Mouse (Mus musculus): ENCODE results near the gene Wdfy3. TPM values are rescaled to one million over a fixed set of nuclear protein-coding genes. Genes with fewer than 3 reads are reported as not detected.
A peak's percentile ranks its signal among the peaks of the same experiment; 100 is the strongest.
"Not testable (repeated sequence)": the region's sequence is repeated elsewhere in the genome, so short reads cannot be mapped to it uniquely, and the experiment has no call there.

Wdfy3 gene
- polyA plus RNA-seq, 1 experiment from 2014 or later, result 9.7 TPM

DNA sequence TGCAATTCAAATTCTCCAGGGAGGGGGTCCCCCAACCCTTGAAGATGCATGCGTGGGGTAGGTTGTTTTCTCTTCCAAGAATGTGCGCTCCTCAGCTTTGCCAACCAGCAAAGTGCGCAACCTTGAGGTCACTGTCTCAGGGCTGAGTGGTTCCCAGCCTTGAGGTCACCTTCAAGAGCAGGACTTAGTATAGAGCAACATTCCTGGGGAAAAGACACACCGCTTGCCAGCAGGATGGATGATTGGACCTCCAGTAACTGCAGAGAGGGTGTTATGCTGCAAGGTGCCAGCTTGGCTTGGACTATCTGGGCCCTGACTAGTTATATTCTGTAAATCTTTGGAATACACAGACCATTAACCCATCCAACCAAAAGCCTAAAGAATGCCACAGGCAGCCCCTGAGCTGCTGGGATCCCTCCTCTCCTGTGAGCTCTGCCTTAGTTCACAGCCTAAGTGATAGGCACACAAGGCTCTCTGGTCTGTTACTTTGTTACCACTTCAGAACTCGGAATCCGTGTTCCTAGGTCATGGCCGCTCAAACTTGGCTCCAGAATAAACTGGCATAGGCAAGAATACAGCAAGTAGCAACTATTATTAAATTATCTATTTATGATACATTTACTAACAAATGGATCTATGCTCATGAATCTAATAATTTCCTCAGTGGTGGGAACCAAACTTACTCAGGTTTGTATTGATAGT lies 76.6 kb downstream of the Wdfy3 start:
- no peak overlapping the region for H3K27ac ChIP-seq
- ATAC-seq, result no peak
- H3K4me2 ChIP-seq (replicated peaks), result no peak overlapping the region
- H3K27me3 ChIP-seq (replicated peaks), result no peaks in the 10 kb centered on the region
- no peaks in the 10 kb centered on the region for H3K9me3 ChIP-seq
- H3K4me1 ChIP-seq (replicated peaks), result peaks cover 6% of the 10 kb centered on the region
- WGBS, result 89% methylated on average over 7 of the region's 7 CpGs
- H3K4me3 ChIP-seq (replicated peaks), result no peak overlapping the region
- no peaks in the 10 kb centered on the region for H3K36me3 ChIP-seq
- H3K9ac ChIP-seq, result no peak overlapping the region

DNA sequence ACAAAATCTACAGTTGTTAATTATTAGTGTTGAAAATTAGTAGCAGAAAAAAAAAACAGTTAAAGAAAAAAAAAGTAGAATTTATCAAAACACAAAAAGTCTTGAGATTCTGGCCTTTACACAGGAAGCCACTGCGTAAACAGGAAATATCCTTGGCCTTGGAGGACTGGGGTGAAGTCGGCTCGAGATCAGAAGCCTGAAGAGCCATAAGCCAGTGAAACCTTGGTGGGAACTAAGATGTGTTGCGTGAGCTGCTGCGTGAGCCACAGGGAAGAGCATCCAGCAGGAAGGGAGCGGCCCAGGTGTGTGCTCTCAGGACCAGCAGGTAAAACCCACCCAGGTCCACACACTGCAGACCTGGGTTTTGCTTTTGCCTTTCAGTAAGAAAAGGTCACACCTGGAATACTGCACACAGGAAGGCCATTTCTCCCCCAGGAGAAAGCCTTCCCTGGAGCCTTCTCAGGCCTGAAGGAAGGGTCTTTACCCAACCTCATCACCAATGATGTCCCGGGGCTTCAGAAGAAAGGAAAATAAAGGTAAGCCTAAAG lies 79.3 kb downstream of the Wdfy3 start:
- Histone ChIP-seq H3K4me2 (replicated peaks) (0 out of 2 replicates have a peak overlapping the region, but pooled peaks have one; percentile 9), H3K27me3 (replicated peaks) (no peaks in the 10 kb centered on the region), H3K9me3 (no peaks in the 10 kb centered on the region), H3K4me3 (replicated peaks) (no peak overlapping the region), H3K27ac (0 out of 2 replicates have a peak overlapping the region, but pooled peaks have one; percentile 20), H3K4me1 (replicated peaks) (peaks cover 6% of the 10 kb centered on the region), H3K36me3 (no peaks in the 10 kb centered on the region), H3K9ac (no peak overlapping the region)
- peak; percentile 51 for ATAC-seq
- 60% methylated on average over 7 of the region's 7 CpGs for WGBS

DNA sequence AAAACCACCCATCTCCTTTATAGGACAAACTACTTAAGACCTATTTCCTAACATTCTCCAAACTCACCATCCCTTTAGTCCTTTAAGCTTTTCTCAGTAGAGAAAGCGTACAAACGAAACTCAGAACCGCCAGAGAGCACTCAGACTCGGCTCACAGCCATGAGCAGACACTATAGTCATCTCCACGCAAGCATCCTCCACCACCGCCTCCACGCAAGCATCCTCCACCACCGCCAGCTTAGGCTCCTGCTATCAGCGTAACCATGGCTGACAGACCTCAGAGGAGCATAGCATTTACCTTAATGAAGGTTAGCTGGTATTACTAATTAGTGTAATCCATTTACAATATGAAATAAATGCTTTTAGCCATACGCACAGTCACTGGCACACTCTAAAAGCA lies 81.2 kb downstream of the Wdfy3 start:
- Histone ChIP-seq H3K27me3 (replicated peaks) (no peaks in the 10 kb centered on the region), H3K4me3 (replicated peaks) (no peak overlapping the region), H3K4me2 (replicated peaks) (no peak overlapping the region), H3K9ac (no peak overlapping the region), H3K27ac (no peak overlapping the region), H3K9me3 (no peaks in the 10 kb centered on the region), H3K4me1 (replicated peaks) (peaks cover 6% of the 10 kb centered on the region), H3K36me3 (no peaks in the 10 kb centered on the region)
- ATAC-seq, result no peak
- WGBS, result 85% methylated on average over 10 of the region's 10 CpGs

DNA sequence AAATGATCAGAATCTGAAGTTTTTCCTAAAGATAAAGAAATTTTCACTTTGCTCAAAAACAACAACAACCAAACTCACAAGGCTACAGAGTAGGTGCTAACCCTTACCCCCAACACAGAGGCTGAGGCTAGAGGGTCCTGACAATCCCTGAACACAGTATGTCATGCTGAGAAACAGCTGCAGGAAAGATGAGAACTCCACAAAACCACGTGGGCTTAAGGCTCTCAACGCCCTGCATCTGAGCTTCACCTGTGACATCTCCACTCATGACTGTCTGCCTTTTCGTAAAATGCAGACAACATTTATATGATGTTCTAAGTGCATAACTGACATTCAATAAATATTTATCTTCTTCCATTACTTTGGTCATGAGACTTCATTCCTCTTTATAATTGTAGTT lies 83.0 kb downstream of the Wdfy3 start:
- Histone ChIP-seq H3K9me3 (no peaks in the 10 kb centered on the region), H3K9ac (no peak overlapping the region), H3K27ac (no peak overlapping the region), H3K4me1 (replicated peaks) (peaks cover 6% of the 10 kb centered on the region), H3K36me3 (no peaks in the 10 kb centered on the region), H3K4me3 (replicated peaks) (no peak overlapping the region), H3K4me2 (replicated peaks) (no peak overlapping the region), H3K27me3 (replicated peaks) (no peaks in the 10 kb centered on the region)
- no peak for ATAC-seq
- 51% methylated on average over 3 of the region's 3 CpGs for WGBS

DNA sequence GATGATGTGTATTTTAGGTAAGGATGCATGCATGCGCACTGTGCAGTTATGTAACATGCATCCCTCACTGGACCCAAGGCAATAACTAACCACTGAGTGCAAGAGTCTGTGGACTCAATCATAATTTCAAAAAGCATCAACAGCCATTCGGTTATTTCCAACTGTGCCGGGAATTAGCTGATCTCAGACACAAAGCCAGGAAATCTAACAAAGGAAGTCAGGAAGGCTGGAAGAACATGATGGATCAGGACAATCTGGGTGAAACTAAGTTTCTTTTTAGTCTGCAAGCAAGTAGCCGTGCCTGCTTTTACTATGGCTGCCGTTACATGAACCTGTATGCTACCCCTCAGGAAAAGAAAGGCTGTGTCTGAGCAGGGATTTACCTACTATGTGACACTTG lies 87.5 kb downstream of the Wdfy3 start:
- no peaks in the 10 kb centered on the region for H3K36me3 ChIP-seq
- WGBS, result 87% methylated on average over 5 of the region's 5 CpGs
- no peaks in the 10 kb centered on the region for H3K9me3 ChIP-seq
- no peak overlapping the region for H3K27ac ChIP-seq
- H3K9ac ChIP-seq, result no peak overlapping the region
- no peak overlapping the region for H3K4me3 ChIP-seq (replicated peaks)
- H3K4me1 ChIP-seq (replicated peaks), result no peaks in the 10 kb centered on the region
- ATAC-seq, result no peak
- H3K27me3 ChIP-seq (replicated peaks), result no peaks in the 10 kb centered on the region
- H3K4me2 ChIP-seq (replicated peaks), result no peak overlapping the region

DNA sequence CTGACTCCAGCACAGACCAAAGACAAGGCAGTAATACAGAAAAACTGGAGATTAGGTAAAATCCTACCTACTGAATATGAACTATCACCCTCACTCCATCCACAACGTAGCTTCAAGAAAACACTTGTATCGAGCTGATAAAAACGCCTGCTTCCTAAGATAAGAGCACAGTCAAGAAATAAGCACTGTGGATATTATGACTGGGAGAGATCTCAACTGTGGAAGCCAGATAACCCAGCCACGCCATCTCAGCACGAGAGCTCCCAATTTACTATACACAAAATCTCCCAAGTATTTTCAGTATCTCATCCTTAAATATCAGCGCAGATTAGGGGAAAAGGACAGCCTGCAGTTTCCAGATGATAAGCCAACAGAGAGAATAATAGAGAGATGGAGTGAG lies 90.1 kb downstream of the Wdfy3 start:
- WGBS, result 82% methylated on average over 6 of the region's 6 CpGs
- Histone ChIP-seq H3K27ac (no peak overlapping the region), H3K4me3 (replicated peaks) (no peak overlapping the region), H3K9me3 (no peaks in the 10 kb centered on the region), H3K27me3 (replicated peaks) (no peaks in the 10 kb centered on the region), H3K4me1 (replicated peaks) (no peaks in the 10 kb centered on the region), H3K9ac (no peak overlapping the region), H3K4me2 (replicated peaks) (no peak overlapping the region), H3K36me3 (no peaks in the 10 kb centered on the region)
- ATAC-seq, result no peak

DNA sequence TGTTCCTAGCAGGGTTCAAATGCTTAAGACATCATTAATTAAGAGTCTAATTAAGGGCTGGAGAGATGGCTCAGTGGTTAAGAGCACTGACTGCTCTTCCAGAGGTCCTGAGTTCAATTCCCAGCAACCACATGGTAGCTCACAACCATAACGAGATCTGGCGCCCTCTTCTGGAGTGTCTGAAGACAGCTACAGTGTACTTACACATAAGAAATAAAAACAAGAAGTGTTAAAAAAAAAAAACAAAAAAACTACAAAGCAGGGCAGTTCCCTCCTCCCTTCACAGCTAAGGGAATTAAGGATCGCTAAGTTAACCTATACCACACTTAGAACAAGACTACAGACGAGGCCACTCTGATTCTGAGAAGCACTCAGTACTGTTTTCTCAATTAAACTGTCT lies 97.1 kb downstream of the Wdfy3 start:
- not testable (repeated sequence) for H3K4me2 ChIP-seq (replicated peaks); H3K27ac ChIP-seq; H3K9ac ChIP-seq; H3K9me3 ChIP-seq; H3K36me3 ChIP-seq; H3K4me3 ChIP-seq (replicated peaks); H3K27me3 ChIP-seq (replicated peaks); ATAC-seq
- peaks cover 12% of the 10 kb centered on the region; the same call in 1 of the 2 replicates for H3K4me1 ChIP-seq (replicated peaks)
- WGBS, result 80% methylated on average over 4 of the region's 4 CpGs

DNA sequence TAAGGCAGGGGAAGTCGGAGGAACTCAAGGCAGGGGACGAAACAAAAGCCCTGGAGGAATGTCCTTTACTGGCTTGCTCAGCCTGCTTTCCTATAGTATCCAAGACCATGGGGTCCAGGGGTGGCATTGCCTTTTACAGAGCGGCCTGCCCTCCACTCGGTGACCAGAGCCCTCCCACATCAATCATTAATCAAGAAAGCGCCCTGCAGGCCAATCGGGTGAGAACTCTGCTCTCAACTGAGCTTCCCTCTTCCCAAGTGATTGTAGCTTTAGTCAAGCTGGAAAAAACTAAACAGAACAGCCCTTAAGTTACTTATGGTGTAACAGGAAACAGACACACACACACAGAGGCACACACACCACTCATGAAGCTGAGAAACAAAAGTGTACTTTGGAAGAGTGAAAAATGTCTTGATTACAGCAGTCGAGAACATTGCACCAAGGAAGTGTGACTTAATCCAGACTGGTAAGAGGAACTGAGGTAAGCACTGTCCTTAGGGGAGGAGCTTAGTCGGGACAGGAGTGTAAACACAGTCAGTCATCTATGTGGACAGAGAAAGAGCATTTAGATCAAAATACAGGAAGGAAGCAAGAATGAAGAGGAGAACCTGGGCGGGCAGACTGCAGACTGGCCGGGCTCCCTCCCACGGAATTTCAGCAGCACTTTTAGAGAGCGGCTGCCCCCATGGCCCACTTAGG lies 101.4 kb downstream of the Wdfy3 start:
- Histone ChIP-seq H3K36me3 (no peaks in the 10 kb centered on the region), H3K9me3 (no peaks in the 10 kb centered on the region), H3K4me1 (replicated peaks) (peaks cover 12% of the 10 kb centered on the region; the same call in 1 of the 2 replicates), H3K4me2 (replicated peaks) (peak overlapping the region; percentile 35), H3K4me3 (replicated peaks) (no peak overlapping the region), H3K27me3 (replicated peaks) (no peaks in the 10 kb centered on the region), H3K27ac (peak overlapping the region; percentile 80), H3K9ac (no peak overlapping the region)
- WGBS, result 14% methylated on average over 12 of the region's 12 CpGs
- peak; percentile 92 for ATAC-seq

DNA sequence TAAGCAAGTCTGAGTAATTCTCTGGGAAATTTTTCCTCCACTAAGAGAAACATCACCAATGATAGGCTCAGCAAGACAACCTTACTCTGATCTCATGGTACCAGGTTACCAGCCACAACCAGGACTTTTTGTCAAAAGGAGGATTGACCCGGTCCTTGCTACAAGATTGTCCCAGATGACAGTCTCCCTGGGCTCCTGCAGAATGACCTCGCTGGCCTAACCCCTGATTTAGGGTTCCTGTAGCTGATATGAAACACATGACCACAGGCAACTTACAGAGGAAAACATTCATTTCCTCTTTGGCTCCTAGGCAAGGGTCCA lies 101.9 kb downstream of the Wdfy3 start:
- Histone ChIP-seq H3K36me3 (no peaks in the 10 kb centered on the region), H3K9me3 (no peaks in the 10 kb centered on the region), H3K9ac (no peak overlapping the region), H3K4me1 (replicated peaks) (peaks cover 12% of the 10 kb centered on the region; the same call in 1 of the 2 replicates), H3K4me2 (replicated peaks) (peak overlapping the region; percentile 35; the same call in 1 of the 2 replicates), H3K4me3 (replicated peaks) (no peak overlapping the region), H3K27ac (peak overlapping the region; percentile 80), H3K27me3 (replicated peaks) (no peaks in the 10 kb centered on the region)
- no peak for ATAC-seq
- WGBS, result 47% methylated on average over 2 of the region's 2 CpGs

DNA sequence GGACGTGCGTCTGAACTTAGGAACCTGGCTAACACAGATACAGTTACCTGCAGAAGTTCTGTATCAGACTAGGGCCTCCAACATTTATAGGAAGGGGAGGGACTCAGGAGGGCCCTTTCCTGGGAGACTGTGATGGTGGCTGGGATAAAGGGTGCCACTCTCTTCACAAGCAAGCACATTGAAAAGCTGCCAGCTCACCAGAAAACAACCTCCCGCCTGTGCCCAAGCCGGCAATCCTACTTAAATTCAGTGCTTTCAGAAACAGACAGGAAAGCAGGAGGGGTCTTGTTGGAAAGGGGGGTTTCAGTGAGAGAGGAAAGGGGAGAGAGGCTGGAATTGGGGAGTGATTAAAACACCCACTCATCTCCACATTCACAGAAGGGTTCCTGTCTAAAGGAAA lies 106.9 kb downstream of the Wdfy3 start:
- no peak for ATAC-seq
- peaks cover 7% of the 10 kb centered on the region; the same call in 1 of the 2 replicates for H3K36me3 ChIP-seq

DNA sequence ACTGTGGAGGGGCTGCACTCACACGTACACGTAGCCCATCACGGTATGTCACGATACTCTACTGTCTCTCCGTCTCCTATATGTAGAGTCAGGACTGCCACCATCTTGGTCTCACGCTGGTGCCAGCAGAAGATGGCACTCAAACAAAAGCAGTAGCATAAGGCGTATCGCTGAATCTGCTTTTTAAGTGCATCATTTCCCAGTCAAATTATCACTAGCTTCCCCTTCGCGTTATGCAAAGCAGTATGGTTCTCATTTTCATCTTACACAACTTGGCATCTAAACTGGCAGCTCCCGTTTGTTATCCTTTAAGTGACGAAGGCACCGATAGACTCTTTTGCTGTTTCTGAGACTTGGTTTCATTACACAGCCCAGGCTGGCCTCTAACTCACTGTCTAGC lies 110.4 kb downstream of the Wdfy3 start:
- Histone ChIP-seq H3K9ac (no peak overlapping the region), H3K4me2 (replicated peaks) (no peak overlapping the region), H3K4me3 (replicated peaks) (no peak overlapping the region), H3K36me3 (peaks cover 7% of the 10 kb centered on the region; the same call in 1 of the 2 replicates), H3K27me3 (replicated peaks) (no peaks in the 10 kb centered on the region), H3K4me1 (replicated peaks) (0 out of 2 replicates have a peak, but pooled peaks cover 3% of the 10 kb centered on the region), H3K27ac (no peak overlapping the region), H3K9me3 (no peaks in the 10 kb centered on the region)
- WGBS, result 96% methylated on average over 13 of the region's 13 CpGs
- ATAC-seq, result no peak

More for the DNA sequence above, 106.9 kb downstream of the Wdfy3 start:
- 87% methylated on average over 4 of the region's 4 CpGs for WGBS
- Histone ChIP-seq H3K9ac (no peak overlapping the region), H3K4me1 (replicated peaks) (peaks cover under 1% of the 10 kb centered on the region; the same call in 1 of the 2 replicates), H3K9me3 (no peaks in the 10 kb centered on the region), H3K27ac (no peak overlapping the region), H3K4me3 (replicated peaks) (no peak overlapping the region), H3K27me3 (replicated peaks) (no peaks in the 10 kb centered on the region), H3K4me2 (replicated peaks) (no peak overlapping the region)

DNA sequence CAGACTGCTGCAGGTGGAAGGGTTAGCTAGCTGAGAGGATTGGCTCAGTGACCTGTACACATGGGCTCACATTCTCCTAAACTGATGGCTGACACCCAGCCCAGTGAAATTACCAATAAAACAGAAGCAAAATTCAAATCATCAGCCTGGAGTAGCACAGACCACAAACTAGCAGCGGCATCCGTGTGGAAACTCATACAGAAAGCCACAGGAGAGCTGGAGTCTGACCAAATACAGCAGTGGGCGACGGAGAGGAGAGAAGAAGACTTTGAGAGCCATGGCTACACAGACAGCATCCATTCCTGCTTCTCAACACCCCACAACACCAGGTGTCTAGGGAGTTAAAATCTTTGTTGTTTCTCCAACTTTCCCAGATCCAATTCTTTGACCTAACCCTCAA lies 110.8 kb downstream of the Wdfy3 start:
- Histone ChIP-seq H3K27me3 (replicated peaks) (no peaks in the 10 kb centered on the region), H3K27ac (no peak overlapping the region), H3K4me1 (replicated peaks) (0 out of 2 replicates have a peak, but pooled peaks cover 3% of the 10 kb centered on the region), H3K36me3 (peaks cover 7% of the 10 kb centered on the region; the same call in 1 of the 2 replicates), H3K9me3 (no peaks in the 10 kb centered on the region), H3K9ac (no peak overlapping the region), H3K4me3 (replicated peaks) (no peak overlapping the region), H3K4me2 (replicated peaks) (no peak overlapping the region)
- no peak for ATAC-seq
- WGBS, result 96% methylated on average over 4 of the region's 4 CpGs
